Mouse (Mus musculus) CD4-positive, CD25-positive, alpha-beta regulatory T cell, adult 4 months (primary cell): ENCODE results near the gene Prr15. TPM values are rescaled to one million over a fixed set of nuclear protein-coding genes. Genes with fewer than 3 reads are reported as not detected.

Experiments
- ATAC-seq: one replicate; pipeline ENCODE4 v1.8.0; 2017
- polyA plus RNA-seq, 2 experiments: library from polyadenylated mRNA; unstranded; fragments of 100-300 nt; shearing (Covaris generic); gene quantifications; one replicate each; pipeline ENCODE4 v1.2.1; 2017

Gene Prr15
- polyA plus RNA-seq, 2 experiments from 2014 or later: 0.56 TPM; not detected in 1

DNA sequence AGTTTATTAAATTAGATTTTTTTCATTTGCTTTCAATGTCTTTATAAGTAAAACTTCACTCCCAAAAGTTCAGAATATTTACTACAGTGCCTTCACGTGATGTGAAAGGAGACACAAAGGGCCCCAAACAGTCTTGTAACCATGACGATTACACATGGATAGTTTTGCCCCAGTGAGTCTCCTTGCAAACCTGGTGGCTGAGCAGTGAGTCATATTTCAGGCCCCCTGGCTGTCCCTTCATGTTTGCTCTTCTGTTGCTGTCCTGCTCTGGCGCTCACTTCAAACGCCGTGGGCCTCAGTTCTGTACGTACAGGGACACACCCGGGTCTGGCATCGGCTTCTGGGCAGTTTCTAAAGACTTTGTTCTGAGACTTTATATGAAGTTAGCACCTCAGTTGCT, 6.6 kb downstream of the Prr15 start:
- no peak for ATAC-seq

DNA sequence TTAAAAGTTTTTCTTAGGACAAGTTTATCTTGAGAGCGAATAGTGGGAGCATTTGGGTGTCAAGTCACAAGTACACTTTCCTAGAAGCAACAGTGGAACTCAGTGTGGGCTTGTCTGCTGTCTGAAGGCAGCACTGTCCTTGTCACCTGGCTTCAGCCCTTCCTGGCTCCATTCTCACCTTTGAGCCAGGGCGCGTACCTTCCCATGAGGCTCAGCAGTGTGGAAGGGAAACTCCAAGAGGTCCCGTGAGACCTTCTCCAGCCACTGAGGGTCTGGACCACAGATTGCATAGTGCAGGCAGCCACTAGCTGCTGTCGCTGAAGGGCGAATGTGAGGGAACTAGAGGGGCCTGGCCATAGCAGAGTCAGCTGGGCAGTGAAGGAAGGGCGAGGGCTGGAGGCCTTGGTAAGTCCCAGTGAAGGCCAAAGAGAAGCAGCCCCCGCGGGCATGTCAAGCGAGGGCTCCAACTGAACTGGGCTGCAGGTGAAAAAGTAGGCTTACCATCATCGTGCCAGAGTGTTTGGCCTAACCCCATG, 7.5 kb downstream of the Prr15 start:
- no peak for ATAC-seq

GRCm38 (mm10) chr6:54333652-54334396, 8.2 kb downstream of the Prr15 start:
- no peak for ATAC-seq

DNA sequence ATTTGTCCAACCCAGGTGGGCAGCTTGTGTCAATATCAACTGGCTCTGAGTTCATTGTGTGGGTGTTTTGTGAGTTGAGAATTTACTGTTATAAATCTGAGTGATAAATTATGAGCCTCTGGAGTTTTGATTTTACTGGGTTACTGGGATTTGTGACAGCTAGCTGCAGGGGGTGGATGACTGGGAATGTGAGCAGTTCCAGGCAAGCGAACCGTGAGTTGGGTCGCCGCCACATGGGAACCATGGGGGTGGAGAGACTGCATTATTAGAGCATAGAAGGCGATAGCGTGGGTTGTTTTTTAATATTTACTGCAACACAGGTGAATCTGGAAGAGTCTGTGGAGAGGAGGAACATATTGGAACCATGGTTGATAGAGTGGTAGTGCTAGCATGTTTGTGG, 11.7 kb downstream of the Prr15 start:
- no peak for ATAC-seq

DNA sequence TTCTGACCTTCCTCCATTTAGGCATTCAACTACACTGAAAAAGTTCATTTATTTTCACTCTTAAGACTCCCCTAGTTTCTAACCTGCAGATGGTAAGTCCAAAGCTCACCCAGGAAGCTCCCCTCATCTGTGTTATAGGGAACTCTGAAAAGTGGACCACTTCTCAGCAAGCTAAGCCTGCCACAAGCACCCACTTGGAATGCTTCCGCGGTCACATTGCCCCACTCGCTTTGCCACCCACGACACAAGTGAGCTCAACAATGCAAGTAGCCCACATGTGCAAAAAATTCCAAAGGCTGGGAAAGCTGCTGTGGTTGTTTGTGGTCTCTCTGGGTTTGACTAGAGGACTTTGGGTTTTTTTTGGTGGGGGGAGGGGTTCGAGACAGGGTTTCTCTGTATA, 15.5 kb downstream of the Prr15 start:
- no peak for ATAC-seq

- no peak for ATAC-seq
Observed at GRCm38 (mm10) chr6:54342223-54342622, 16.6 kb downstream of the Prr15 start.

DNA sequence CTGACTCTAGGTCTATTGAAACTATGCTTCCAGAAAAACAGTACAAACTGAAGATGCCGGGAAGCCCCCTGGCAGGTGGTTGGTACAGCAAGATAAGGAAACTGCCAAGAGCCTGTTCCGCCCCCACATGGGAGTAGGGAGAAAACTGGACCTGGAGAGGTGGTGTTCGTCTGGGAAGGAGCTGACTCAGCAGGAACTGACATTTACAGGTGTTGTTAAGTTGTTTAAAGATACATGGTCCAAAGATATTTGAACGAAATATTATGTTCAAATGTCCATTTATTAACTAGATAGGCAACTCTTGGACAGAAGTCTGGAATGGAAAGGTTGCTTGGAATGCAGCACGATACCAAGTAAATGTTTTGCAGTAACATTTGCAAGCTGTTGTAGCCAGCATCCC, 26.2 kb downstream of the Prr15 start:
- no peak for ATAC-seq

DNA sequence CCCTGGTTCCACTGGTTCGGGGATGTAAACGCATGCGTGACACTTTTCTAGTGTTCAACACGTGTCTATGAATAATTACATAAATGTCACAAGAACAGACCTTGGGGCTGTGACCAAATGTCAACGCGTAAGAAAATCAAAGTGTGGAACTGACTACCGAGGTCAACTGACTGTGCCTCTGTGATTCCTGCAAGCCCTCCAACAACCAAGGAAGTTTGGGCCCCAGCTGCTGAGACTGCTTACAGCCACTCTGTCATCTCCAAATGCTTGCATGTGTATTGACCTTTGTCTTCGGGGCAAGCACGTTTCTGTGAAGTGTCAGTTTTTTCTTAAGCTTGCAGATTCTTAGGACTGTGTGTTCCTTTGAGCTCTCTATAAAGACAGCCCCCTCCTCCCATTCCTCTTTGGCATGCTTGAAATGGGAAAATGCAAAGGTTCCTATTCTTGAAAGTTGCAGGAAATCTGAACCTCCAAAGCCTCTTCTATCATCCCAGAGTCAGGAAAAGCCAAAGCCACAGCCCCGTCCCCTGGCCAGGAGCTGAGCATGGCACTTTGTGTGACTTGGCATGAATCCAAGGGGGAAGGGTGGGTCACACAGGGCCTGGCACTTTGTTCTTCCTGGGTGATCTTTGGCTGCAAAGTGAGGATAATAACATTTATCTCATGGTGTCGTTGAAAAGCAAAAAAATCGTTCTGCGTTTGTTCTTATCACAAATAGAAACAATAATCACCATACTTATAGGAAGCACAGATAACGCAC, 27.5 kb downstream of the Prr15 start:
- ATAC-seq: no peak

GRCm38 (mm10) chr6:54353698-54354097, 28.1 kb downstream of the Prr15 start:
- ATAC-seq: no peak

GRCm38 (mm10) chr6:54355626-54356025, 30.0 kb downstream of the Prr15 start:
- ATAC-seq: no peak

DNA sequence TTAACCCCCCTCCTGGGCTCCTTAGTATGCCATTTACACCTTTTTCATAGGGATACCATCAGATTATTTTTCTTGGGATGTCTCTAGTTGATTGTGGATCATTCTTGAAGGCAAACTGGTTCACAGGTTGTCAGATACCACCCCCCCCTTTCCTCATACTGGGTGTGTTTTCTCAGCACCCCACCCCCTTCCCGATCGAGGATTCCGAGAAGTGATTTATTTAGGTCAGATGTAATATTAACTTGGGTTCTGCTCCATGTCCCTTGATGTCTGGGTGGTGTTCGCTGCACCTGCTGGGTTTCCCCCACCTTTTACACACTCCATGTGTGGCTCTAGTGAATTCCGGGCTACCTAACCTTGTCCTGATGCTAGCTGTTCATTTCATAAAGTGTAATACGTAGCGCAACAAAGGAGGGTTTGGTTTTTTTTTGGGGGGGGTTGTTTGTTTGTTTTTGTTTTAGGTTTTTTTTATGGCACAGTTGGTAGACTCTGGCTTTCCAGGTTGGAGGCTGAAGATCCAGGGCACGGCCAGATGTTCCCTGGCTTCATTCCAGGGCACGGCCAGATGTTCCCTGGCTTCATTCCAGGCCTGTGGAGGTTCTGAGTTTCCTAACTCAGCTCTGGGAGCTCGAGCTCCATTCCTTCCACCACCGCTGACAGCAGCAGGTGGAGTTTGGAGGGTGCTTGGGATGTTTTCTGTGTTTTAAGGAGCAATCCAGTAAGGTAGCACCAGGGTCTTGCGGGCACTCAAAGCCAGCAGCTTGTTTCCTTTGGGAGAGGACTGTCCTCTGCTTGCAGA, 37.1 kb downstream of the Prr15 start:
- no peak for ATAC-seq

- no peak for ATAC-seq
Observed at GRCm38 (mm10) chr6:54364406-54365136, 38.9 kb downstream of the Prr15 start.

GRCm38 (mm10) chr6:54366607-54367006, 41.0 kb downstream of the Prr15 start:
- no peak for ATAC-seq

GRCm38 (mm10) chr6:54368071-54368470, 42.4 kb downstream of the Prr15 start:
- ATAC-seq: no peak

DNA sequence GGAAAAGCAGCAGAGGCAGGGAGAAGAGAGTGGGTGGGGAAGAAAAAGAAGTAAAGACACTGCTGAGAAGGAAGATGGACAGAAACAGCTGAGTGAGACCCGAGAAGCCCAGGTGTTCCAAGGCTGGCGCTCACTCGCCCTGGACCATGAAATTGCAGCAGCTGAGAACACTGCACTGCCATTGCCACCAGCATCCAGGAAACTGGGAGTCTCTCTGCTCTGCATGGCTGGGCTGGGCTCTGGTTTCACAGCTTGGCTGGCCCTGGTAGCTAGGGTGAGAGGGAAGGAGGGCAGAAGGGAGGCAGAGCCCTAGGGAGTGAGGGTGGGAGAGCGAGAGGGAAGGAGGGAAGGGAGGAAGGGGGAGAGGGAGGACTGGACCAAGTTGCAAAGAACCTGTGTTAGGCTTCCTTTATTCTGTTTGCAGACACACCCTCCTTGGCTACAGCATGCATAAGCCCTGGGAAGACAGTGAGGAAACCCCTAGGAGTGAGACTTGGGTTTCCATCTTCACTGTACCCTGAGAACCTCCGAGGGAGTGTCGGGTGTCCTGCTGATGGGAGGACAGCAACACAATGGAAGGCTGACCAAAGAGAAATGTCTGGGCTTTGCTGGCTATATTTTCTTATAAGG, 44.4 kb downstream of the Prr15 start:
- no peak for ATAC-seq

DNA sequence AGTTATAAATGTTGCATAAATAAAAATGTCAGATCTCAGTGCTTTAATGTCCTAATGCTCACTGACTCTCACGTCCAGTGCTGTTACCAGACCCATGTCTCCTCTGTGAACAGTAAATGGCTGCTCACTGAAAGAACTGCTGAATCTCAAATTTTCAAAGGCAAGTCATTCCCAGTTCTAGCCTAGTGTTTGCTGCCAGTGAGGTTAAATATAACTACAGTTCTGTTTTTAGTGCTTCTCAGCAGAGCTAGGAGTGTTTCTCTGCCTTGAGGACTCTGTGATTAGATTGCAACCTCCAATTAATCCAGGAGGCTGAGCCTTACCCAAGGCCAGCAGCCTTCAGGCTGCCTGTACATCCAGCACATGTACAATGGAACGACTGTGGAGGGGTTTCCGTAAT, 46.2 kb downstream of the Prr15 start:
- ATAC-seq: no peak

DNA sequence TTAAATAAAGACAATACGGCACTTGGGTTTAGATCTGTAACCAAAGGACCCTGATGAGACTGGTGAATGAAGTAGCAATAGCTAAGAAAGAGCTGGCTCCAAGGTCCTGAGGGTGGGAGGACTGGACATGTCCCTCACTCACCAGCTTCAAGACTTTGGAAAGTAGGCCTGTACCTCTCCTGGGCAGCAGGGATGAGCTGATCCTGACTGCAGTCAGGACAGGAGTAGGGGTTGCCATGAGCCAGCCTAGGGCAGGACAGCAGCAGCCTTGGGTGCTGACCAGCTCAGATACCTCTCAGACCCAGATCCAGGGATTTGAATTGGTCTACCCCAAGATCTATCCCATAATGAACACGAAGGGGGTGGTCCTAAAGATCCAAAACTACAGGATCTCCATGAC, 53.7 kb downstream of the Prr15 start:
- no peak for ATAC-seq
